Mouse (Mus musculus): Measurements from ENCODE around the gene Cmtr1.

Cmtr1 gene

GRCm38 (mm10) chr17:29736448-29737014 lies 76.1 kb downstream of the Cmtr1 start:
- DNase-seq (ENCODE audit: low spot score), result no peak

GRCm38 (mm10) chr17:29737849-29738804 lies 77.7 kb downstream of the Cmtr1 start:
- DNase-seq (ENCODE audit: low spot score), result peak; percentile 71

GRCm38 (mm10) chr17:29747466-29747865 lies 87.1 kb downstream of the Cmtr1 start:
- no peak for DNase-seq (ENCODE audit: low spot score)

- DNase-seq (ENCODE audit: low spot score), result no peak
Measured at GRCm38 (mm10) chr17:29754510-29754909, 94.1 kb downstream of the Cmtr1 start.

Measured in testis, postnatal 10 days (tissue).